Mouse (Mus musculus) stomach, postnatal 0 days (tissue): ENCODE data around the gene Tph1. TPM values are rescaled to one million over a fixed set of nuclear protein-coding genes. Genes with fewer than 3 reads are reported as not detected.

Source experiments
- ATAC-seq: fragments of 200-750 bp; cut with Nextera tagmentation; 2 replicates; pipeline ENCODE4 v1.8.0; 2017; ENCODE audit not compliant: low FRiP score, low TSS enrichment
- DNase-seq: peaks from one replicate; pipeline ENCODE4 v3.0.0-alpha.2; 2016; ENCODE audit warnings: low spot score
- H3K27ac ChIP-seq: fragments of 300-500 bp; sonication (generic); replicated peaks from 2 replicates; pipeline ENCODE4 v1.5.1; 2014; ENCODE audit warnings: mild to moderate bottlenecking, control low read depth
- H3K27me3 ChIP-seq: fragments of 300-500 bp; sonication (generic); 2 replicates; pipeline ENCODE4 v1.6.1; 2014; ENCODE audit warnings: low read length; ENCODE audit not compliant: control insufficient read depth, insufficient read depth
- H3K36me3 ChIP-seq: fragments of 300-500 bp; sonication (generic); 2 replicates; pipeline ENCODE4 v1.6.1; 2014; ENCODE audit warnings: low read length, mixed read lengths; ENCODE audit not compliant: control insufficient read depth, insufficient read depth
- H3K4me1 ChIP-seq: fragments of 300-500 bp; sonication (generic); replicated peaks from 2 replicates; pipeline ENCODE4 v1.6.1; 2014; ENCODE audit warnings: antibody characterized with exemption; ENCODE audit not compliant: control insufficient read depth, insufficient read depth
- H3K4me2 ChIP-seq: fragments of 300-500 bp; sonication (generic); replicated peaks from 2 replicates; pipeline ENCODE4 v1.6.1; 2014; ENCODE audit warnings: low read depth, mild to moderate bottlenecking, control low read depth, moderate library complexity
- H3K4me3 ChIP-seq: fragments of 300-500 bp; sonication (generic); 2 replicates; pipeline ENCODE4 v1.5.1; 2014; ENCODE audit warnings: low read depth, low read length, control low read depth
- H3K9ac ChIP-seq: fragments of 300-500 bp; sonication (generic); 2 replicates; pipeline ENCODE4 v1.6.1; 2014; ENCODE audit warnings: mild to moderate bottlenecking, low read length, control low read depth, mixed read lengths
- H3K9me3 ChIP-seq: fragments of 300-500 bp; sonication (generic); 2 replicates; pipeline ENCODE4 v1.6.1; 2016; ENCODE audit warnings: low read length; ENCODE audit not compliant: control insufficient read depth
- CTCF ChIP-seq: IDR thresholded peaks from 2 replicates; pipeline ENCODE4 v1.5.1; 2016; ENCODE audit warnings: antibody characterized with exemption, low read depth, mild to moderate bottlenecking, moderate library complexity
- EP300 ChIP-seq: optimal IDR thresholded peaks from 2 replicates; pipeline ENCODE3; 2016; ENCODE audit warnings: antibody characterized with exemption
- WGBS: fragments of 180-500 bp; shearing (Covaris S2); extraction: QIAGEN DNeasy Blood & Tissue Kit; methylation state at CpG from one replicate; pipeline ENCODE4 v1.1.7; 2014; 5-methylcytosine and 5-hydroxymethylcytosine counted together
- polyA plus RNA-seq: library from polyadenylated mRNA; unstranded; fragments of >200 nt; fragmentation: Nextera tagmentation; extraction: Ambion mirVana; gene quantifications from 2 replicates; pipeline ENCODE4 v1.2.1, GENCODE M21; 2015

Gene Tph1
- 0.48 and 0.79 TPM in 2 replicates for polyA plus RNA-seq

GRCm38 (mm10) chr7:46672160-46672672, at the start of gene Tph1:
Tph1 (minus strand) TSS chr7:46672537.
- Histone ChIP-seq H3K4me3 (no peak within 1 kb of the TSS), H3K36me3 (no peaks in the 10 kb centered on the region), H3K27ac (no peak within 1 kb of the TSS), H3K9me3 (no peaks in the 10 kb centered on the region), H3K9ac (no peak within 1 kb of the TSS), H3K4me2 (no peak within 1 kb of the TSS), H3K4me1 (no peaks in the 10 kb centered on the region), H3K27me3 (no peaks in the 10 kb centered on the region)
- TF ChIP-seq CTCF (no peak), EP300 (no peak)
- DNase-seq = no peak
- no peak for ATAC-seq
- 33% methylated on average over 10 of the region's 10 CpGs for WGBS

GRCm38 (mm10) chr7:46720460-46720859, 48.1 kb upstream of the Tph1 start:
- Histone ChIP-seq H3K9ac (no peak overlapping the region), H3K9me3 (no peaks in the 10 kb centered on the region), H3K4me2 (no peak overlapping the region), H3K4me1 (no peaks in the 10 kb centered on the region), H3K27ac (no peak overlapping the region), H3K4me3 (no peak overlapping the region), H3K36me3 (no peaks in the 10 kb centered on the region), H3K27me3 (no peaks in the 10 kb centered on the region)
- 80% methylated on average over 9 of the region's 9 CpGs for WGBS
- no peak for TF ChIP-seq EP300
- TF ChIP-seq CTCF = no peak
- DNase-seq (no peak), ATAC-seq (no peak)

GRCm38 (mm10) chr7:46719526-46719925, 47.2 kb upstream of the Tph1 start:
- peak; percentile 70; the same call in 1 of the 2 replicates for ATAC-seq
- peak; percentile 18 for DNase-seq
- no peaks in the 10 kb centered on the region for H3K9me3 ChIP-seq
- H3K27me3 ChIP-seq = no peaks in the 10 kb centered on the region
- H3K4me3 ChIP-seq = no peak overlapping the region
- TF ChIP-seq CTCF (no peak), EP300 (no peak)
- 31% methylated on average over 7 of the region's 7 CpGs for WGBS
- no peaks in the 10 kb centered on the region for H3K36me3 ChIP-seq
- H3K9ac ChIP-seq = no peak overlapping the region
- no peaks in the 10 kb centered on the region for H3K4me1 ChIP-seq
- H3K4me2 ChIP-seq = no peak overlapping the region
- H3K27ac ChIP-seq = no peak overlapping the region

- TF ChIP-seq EP300 = no peak
- no peak for TF ChIP-seq CTCF
- 78% methylated on average over 7 of the region's 7 CpGs for WGBS
- Histone ChIP-seq H3K4me3 (no peak overlapping the region), H3K4me1 (no peaks in the 10 kb centered on the region), H3K4me2 (no peak overlapping the region), H3K9ac (no peak overlapping the region), H3K9me3 (no peaks in the 10 kb centered on the region), H3K27ac (no peak overlapping the region), H3K36me3 (no peaks in the 10 kb centered on the region), H3K27me3 (no peaks in the 10 kb centered on the region)
- DNase-seq = no peak
- no peak for ATAC-seq
Observed at GRCm38 (mm10) chr7:46718591-46719270, 46.4 kb upstream of the Tph1 start.

- Histone ChIP-seq H3K9ac (no peak overlapping the region), H3K9me3 (no peaks in the 10 kb centered on the region), H3K27me3 (no peaks in the 10 kb centered on the region), H3K4me1 (no peaks in the 10 kb centered on the region), H3K4me3 (no peak overlapping the region), H3K36me3 (no peaks in the 10 kb centered on the region), H3K4me2 (no peak overlapping the region), H3K27ac (no peak overlapping the region)
- TF ChIP-seq EP300 = no peak
- TF ChIP-seq CTCF = no peak
- DNase-seq (no peak), ATAC-seq (no peak)
- WGBS = 36% methylated on average over 5 of the region's 5 CpGs
Observed at GRCm38 (mm10) chr7:46716897-46717296, 44.6 kb upstream of the Tph1 start.

GRCm38 (mm10) chr7:46715600-46715999, 43.3 kb upstream of the Tph1 start, which contains the start of gene Saa3:
Saa3 (minus strand) TSS chr7:46715700.
- Histone ChIP-seq H3K4me2 (no peak within 1 kb of the TSS), H3K36me3 (no peaks in the 10 kb centered on the region), H3K4me3 (no peak within 1 kb of the TSS), H3K9me3 (no peaks in the 10 kb centered on the region), H3K4me1 (no peaks in the 10 kb centered on the region), H3K27me3 (no peaks in the 10 kb centered on the region), H3K9ac (no peak within 1 kb of the TSS), H3K27ac (no peak within 1 kb of the TSS)
- DNase-seq = no peak
- TF ChIP-seq CTCF (no peak), EP300 (no peak)
- ATAC-seq = no peak
- WGBS = 86% methylated on average over 5 of the region's 5 CpGs
